Mouse (Mus musculus) liver, embryonic 11.5 days (tissue): ENCODE measurements around the gene Synpo2. TPM values are rescaled to one million over a fixed set of nuclear protein-coding genes. Genes with fewer than 3 reads are reported as not detected.

Source experiments
- ATAC-seq: fragments of 200-750 bp; cut with Nextera tagmentation; replicated peaks from 2 replicates; pipeline ENCODE4 v1.8.0; 2017; ENCODE audit warnings: moderate number of reproducible peaks, mild to moderate bottlenecking, moderate TSS enrichment, moderate library complexity; ENCODE audit not compliant: low FRiP score
- DNase-seq: peaks from one replicate; pipeline ENCODE4 v3.0.0-alpha.2; 2017; ENCODE audit warnings: low spot score
- H3K27ac ChIP-seq: fragments of 300-500 bp; sonication (generic); 2 replicates; pipeline ENCODE4 v1.5.1; 2014; ENCODE audit warnings: mild to moderate bottlenecking, low read depth, low read length, control low read depth
- H3K27me3 ChIP-seq: fragments of 300-500 bp; sonication (generic); replicated peaks from 2 replicates; pipeline ENCODE4 v1.6.1; 2014; ENCODE audit warnings: low read length, mixed read lengths; ENCODE audit not compliant: control insufficient read depth, insufficient read depth
- H3K36me3 ChIP-seq: fragments of 300-500 bp; sonication (generic); 2 replicates; pipeline ENCODE4 v1.6.1; 2014; ENCODE audit warnings: mild to moderate bottlenecking, low read length, moderate library complexity, mixed read lengths; ENCODE audit not compliant: control insufficient read depth, insufficient read depth
- H3K4me1 ChIP-seq: fragments of 300-500 bp; sonication (generic); replicated peaks from 2 replicates; pipeline ENCODE4 v1.6.1; 2014; ENCODE audit warnings: low read length, mixed read lengths; ENCODE audit not compliant: control insufficient read depth, insufficient read depth
- H3K4me2 ChIP-seq: fragments of 300-500 bp; sonication (generic); 2 replicates; pipeline ENCODE4 v1.6.1; 2014; ENCODE audit warnings: mild to moderate bottlenecking, control low read depth, moderate library complexity
- H3K4me3 ChIP-seq: fragments of 300-500 bp; sonication (generic); 2 replicates; pipeline ENCODE4 v1.5.1; 2014; ENCODE audit warnings: low read depth, low read length, control low read depth
- H3K9ac ChIP-seq: fragments of 300-500 bp; sonication (generic); 2 replicates; pipeline ENCODE4 v1.6.1; 2014; ENCODE audit warnings: low read depth, low read length, control low read depth
- H3K9me3 ChIP-seq: fragments of 300-500 bp; sonication (generic); 2 replicates; pipeline ENCODE4 v1.6.1; 2016; ENCODE audit warnings: low read length, inconsistent platforms, mixed read lengths; ENCODE audit not compliant: control insufficient read depth
- WGBS: fragments of 180-500 bp; shearing (Covaris S2); extraction: QIAGEN DNeasy Blood & Tissue Kit; methylation state at CpG from one replicate; pipeline ENCODE4 v1.1.7; 2014; 5-methylcytosine and 5-hydroxymethylcytosine counted together
- polyA plus RNA-seq: library from polyadenylated mRNA; unstranded; fragments of >200 nt; fragmentation: Nextera tagmentation; extraction: Ambion mirVana; gene quantifications from 2 replicates; pipeline ENCODE4 v1.2.1, GENCODE M21; 2014

Gene Synpo2
- polyA plus RNA-seq, 1 experiment from 2014 or later, result 1.9 TPM

- DNase-seq (no peak), ATAC-seq (no peak)
- H3K4me2 ChIP-seq, result no peak overlapping the region
- no peak overlapping the region for H3K9ac ChIP-seq
- H3K27ac ChIP-seq, result no peak overlapping the region
- no peaks in the 10 kb centered on the region for H3K27me3 ChIP-seq
- no peaks in the 10 kb centered on the region for H3K9me3 ChIP-seq
- H3K36me3 ChIP-seq, result no peaks in the 10 kb centered on the region
- H3K4me3 ChIP-seq, result no peak overlapping the region
- WGBS, result 83% methylated on average over 8 of the region's 8 CpGs
- no peaks in the 10 kb centered on the region for H3K4me1 ChIP-seq
Observed at GRCm38 (mm10) chr3:123123817-123124216, 112.1 kb downstream of the Synpo2 start.

- Histone ChIP-seq H3K36me3 (no peaks in the 10 kb centered on the region), H3K4me2 (no peak overlapping the region), H3K9me3 (no peaks in the 10 kb centered on the region), H3K27me3 (no peaks in the 10 kb centered on the region), H3K4me3 (no peak overlapping the region), H3K9ac (no peak overlapping the region), H3K4me1 (no peaks in the 10 kb centered on the region), H3K27ac (no peak overlapping the region)
- ATAC-seq (no peak), DNase-seq (no peak)
- WGBS, result 82% methylated on average over 21 of the region's 21 CpGs
Observed at GRCm38 (mm10) chr3:123122151-123123030, 113.6 kb downstream of the Synpo2 start.

GRCm38 (mm10) chr3:123116903-123117302 lies 119.0 kb downstream of the Synpo2 start:
- no peak overlapping the region for H3K27ac ChIP-seq
- no peaks in the 10 kb centered on the region for H3K27me3 ChIP-seq
- H3K4me2 ChIP-seq, result peak overlapping the region; percentile 44
- H3K9me3 ChIP-seq, result no peaks in the 10 kb centered on the region
- ATAC-seq (0 out of 2 replicates have a peak, but pooled peaks have one; percentile 25), DNase-seq (no peak)
- H3K4me3 ChIP-seq, result no peak overlapping the region
- peaks cover 6% of the 10 kb centered on the region; the same call in 1 of the 2 replicates for H3K4me1 ChIP-seq
- H3K9ac ChIP-seq, result no peak overlapping the region
- 25% methylated on average over 16 of the region's 16 CpGs for WGBS
- 0 out of 2 replicates have a peak, but pooled peaks cover 2% of the 10 kb centered on the region for H3K36me3 ChIP-seq

DNA sequence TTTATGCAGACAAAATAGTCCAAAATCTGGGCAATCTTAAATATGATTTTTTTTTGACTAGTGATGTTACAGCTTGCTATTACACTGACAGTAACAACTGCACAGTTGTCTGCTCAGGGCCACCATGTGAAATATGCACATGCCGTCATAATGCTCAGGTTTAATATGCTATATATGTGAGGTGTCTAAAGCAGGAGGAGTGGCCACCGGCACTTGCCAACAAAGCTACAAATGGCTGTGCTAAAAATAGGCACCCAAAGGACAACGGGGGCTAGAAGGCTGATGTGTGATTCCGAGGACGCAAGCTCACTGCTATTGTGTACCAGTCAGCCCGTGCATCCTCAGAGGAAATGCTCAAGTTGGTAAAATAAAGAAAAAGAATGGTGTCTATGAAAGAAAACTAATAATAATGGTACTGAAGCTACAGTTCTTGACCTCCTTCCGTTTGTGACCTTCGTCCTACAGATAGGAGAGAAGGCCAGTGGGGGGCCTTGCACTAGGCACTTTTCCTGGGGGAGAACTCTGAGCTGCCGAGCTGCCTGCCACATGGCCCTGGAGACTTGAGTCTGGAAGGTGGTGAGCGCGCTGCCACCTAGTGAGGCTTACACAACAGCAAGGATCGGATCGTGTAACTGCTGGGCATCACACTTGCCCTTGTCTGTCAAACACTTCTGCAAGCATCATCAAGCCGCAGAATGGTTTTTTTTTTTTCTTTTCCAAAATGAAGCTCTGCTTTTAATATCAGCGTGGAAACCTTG lies 120.0 kb downstream of the Synpo2 start:
- no peak for ATAC-seq
- 20% methylated on average over 15 of the region's 15 CpGs for WGBS

DNA sequence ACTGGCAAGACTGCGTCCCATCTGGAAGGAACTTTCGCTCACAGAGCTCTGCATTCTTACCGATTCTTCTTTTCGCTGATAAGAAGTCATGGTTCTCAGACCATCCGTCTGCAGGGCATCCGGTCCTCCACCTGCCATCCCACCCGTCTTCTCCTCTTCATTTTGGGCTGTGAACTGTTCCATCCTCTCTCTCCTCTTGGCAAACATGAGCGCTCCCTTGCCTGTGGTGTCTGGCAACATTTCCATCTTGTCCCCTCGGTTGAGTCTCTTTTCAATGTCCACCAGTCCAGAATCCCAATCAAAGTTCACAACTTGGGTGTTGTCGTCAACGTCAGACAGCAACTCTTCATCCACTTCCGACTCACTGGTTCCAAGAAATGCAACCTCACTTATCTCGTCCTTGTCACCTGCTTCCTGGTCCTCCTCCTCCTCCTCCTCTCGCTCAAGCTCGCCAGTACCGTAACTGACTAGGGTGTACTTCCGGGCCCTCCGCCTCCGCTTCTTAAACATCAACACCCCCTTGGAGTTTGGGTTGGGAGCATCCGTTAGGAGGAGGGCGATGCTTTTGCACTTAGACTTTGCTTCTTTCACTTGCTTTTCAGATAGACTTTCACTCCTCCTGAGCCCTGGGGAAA lies 121.8 kb downstream of the Synpo2 start:
- DNase-seq (no peak), ATAC-seq (peak; percentile 70)
- no peak overlapping the region for H3K4me3 ChIP-seq
- no peak overlapping the region for H3K9ac ChIP-seq
- peaks cover 6% of the 10 kb centered on the region; the same call in 1 of the 2 replicates for H3K4me1 ChIP-seq
- no peaks in the 10 kb centered on the region for H3K9me3 ChIP-seq
- peak overlapping the region; percentile 32 for H3K4me2 ChIP-seq
- no peak overlapping the region for H3K27ac ChIP-seq
- H3K36me3 ChIP-seq, result 0 out of 2 replicates have a peak, but pooled peaks cover 2% of the 10 kb centered on the region
- 63% methylated on average over 21 of the region's 21 CpGs for WGBS
- H3K27me3 ChIP-seq, result no peaks in the 10 kb centered on the region

More for the DNA sequence above, 120.0 kb downstream of the Synpo2 start:
- H3K4me3 ChIP-seq, result peak overlapping the region; percentile 11; the same call in 1 of the 2 replicates
- DNase-seq, result no peak
- no peaks in the 10 kb centered on the region for H3K27me3 ChIP-seq
- no peak overlapping the region for H3K27ac ChIP-seq
- peaks cover 6% of the 10 kb centered on the region; the same call in 1 of the 2 replicates for H3K4me1 ChIP-seq
- 0 out of 2 replicates have a peak, but pooled peaks cover 2% of the 10 kb centered on the region for H3K36me3 ChIP-seq
- peak overlapping the region; percentile 54 for H3K4me2 ChIP-seq
- no peaks in the 10 kb centered on the region for H3K9me3 ChIP-seq
- H3K9ac ChIP-seq, result no peak overlapping the region

DNA sequence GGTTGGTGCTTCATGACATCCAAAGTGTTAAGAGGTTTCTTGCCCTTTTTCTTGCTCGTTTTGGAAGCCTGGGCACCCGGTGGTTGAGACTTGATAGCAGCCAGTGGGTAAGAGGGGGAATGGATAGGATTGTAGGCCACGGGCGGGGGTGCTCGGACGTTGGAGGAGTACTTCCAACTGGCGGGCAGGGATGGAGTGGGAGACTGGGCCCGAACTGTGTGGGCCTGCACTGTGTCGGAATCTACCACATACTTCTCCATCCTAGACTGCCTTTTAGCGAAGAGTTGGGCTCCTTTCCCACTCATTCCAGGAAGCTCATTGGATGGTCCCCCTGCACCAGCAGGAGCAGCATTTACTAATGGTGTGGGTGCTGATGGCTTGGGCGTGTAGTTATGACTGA lies 123.2 kb downstream of the Synpo2 start:
- peaks cover 6% of the 10 kb centered on the region; the same call in 1 of the 2 replicates for H3K4me1 ChIP-seq
- ATAC-seq, result no peak
- no peak overlapping the region for H3K27ac ChIP-seq
- no peak overlapping the region for H3K4me3 ChIP-seq
- no peak for DNase-seq
- H3K36me3 ChIP-seq, result 0 out of 2 replicates have a peak, but pooled peaks cover 2% of the 10 kb centered on the region
- no peak overlapping the region for H3K9ac ChIP-seq
- WGBS, result 86% methylated on average over 11 of the region's 11 CpGs
- H3K9me3 ChIP-seq, result no peaks in the 10 kb centered on the region
- no peak overlapping the region for H3K4me2 ChIP-seq
- no peaks in the 10 kb centered on the region for H3K27me3 ChIP-seq

- no peak for DNase-seq
- WGBS, result 82% methylated on average over 10 of the region's 10 CpGs
- Histone ChIP-seq H3K4me3 (no peak overlapping the region), H3K36me3 (0 out of 2 replicates have a peak, but pooled peaks cover 2% of the 10 kb centered on the region), H3K9ac (no peak overlapping the region), H3K27ac (no peak overlapping the region), H3K9me3 (no peaks in the 10 kb centered on the region), H3K4me1 (peaks cover 4% of the 10 kb centered on the region; the same call in 1 of the 2 replicates), H3K4me2 (no peak overlapping the region), H3K27me3 (no peaks in the 10 kb centered on the region)
- ATAC-seq, result no peak
Observed at GRCm38 (mm10) chr3:123111071-123111711, 124.8 kb downstream of the Synpo2 start.
